Mouse (Mus musculus): ENCODE measurements around the gene Rftn1.

- TF ChIP-seq ZC3H11A (IDR thresholded peaks at IDR 0.05; ENCODE audit: borderline replicate concordance, low read depth, low read length) (no peak), ZNF384 (IDR thresholded peaks at IDR 0.05; ENCODE audit: low read depth, low read length) (no peak), CHD2 (IDR thresholded peaks at IDR 0.05; ENCODE audit: low read depth, low read length) (no peak), MAFK (IDR thresholded peaks at IDR 0.05; ENCODE audit: insufficient read depth, low read depth, low read length) (no peak)
These were observed 75.8 kb downstream of the Rftn1 start for GRCm38 (mm10) chr17:50114659-50115058.
